Mouse (Mus musculus): ENCODE results near the gene Taf6.

GRCm38 (mm10) chr5:138234224-138234623 lies 47.0 kb upstream of the Taf6 start:
- TF ChIP-seq CTCF (IDR thresholded peaks at IDR 0.05; ENCODE audit: low read depth, low read length) (no peak), POLR2A (IDR thresholded peaks at IDR 0.05; ENCODE audit: borderline replicate concordance, low read depth, low read length) (no peak)
